Mouse (Mus musculus): Measurements from ENCODE around the gene Tenm4. TPM values are rescaled to one million over a fixed set of nuclear protein-coding genes. Genes with fewer than 3 reads are reported as not detected.

The Tenm4 gene
- polyA plus RNA-seq, 1 experiment from 2014 or later: 14.3 TPM

GRCm38 (mm10) chr7:96852781-96853180, 681.7 kb downstream of the Tenm4 start:
- 82% methylated on average over 2 of the region's 2 CpGs for WGBS
- Histone ChIP-seq H3K27ac (ENCODE audit: low read length) (no peak overlapping the region), H3K9ac (ENCODE audit: low read depth, low read length) (no peak overlapping the region), H3K4me3 (ENCODE audit: low read length) (no peak overlapping the region), H3K4me2 (ENCODE audit: low read depth, low read length) (no peak overlapping the region), H3K9me3 (ENCODE audit: control insufficient read depth, low read length) (no peaks in the 10 kb centered on the region), H3K27me3 (replicated peaks; ENCODE audit: control insufficient read depth, insufficient read depth, low read length) (no peaks in the 10 kb centered on the region), H3K36me3 (ENCODE audit: control insufficient read depth, insufficient read depth, low read length) (no peaks in the 10 kb centered on the region), H3K4me1 (ENCODE audit: control insufficient read depth, insufficient read depth, low read length) (no peaks in the 10 kb centered on the region)
- no peak for ATAC-seq

- no peak overlapping the region for H3K4me3 ChIP-seq (ENCODE audit: low read length)
- no peak overlapping the region for H3K9ac ChIP-seq (ENCODE audit: low read depth, low read length)
- no peak overlapping the region for H3K4me2 ChIP-seq (ENCODE audit: low read depth, low read length)
- WGBS: 88% methylated on average over 5 of the region's 5 CpGs
- no peak for ATAC-seq
- no peaks in the 10 kb centered on the region for H3K9me3 ChIP-seq (ENCODE audit: control insufficient read depth, low read length)
- no peak overlapping the region for H3K27ac ChIP-seq (ENCODE audit: low read length)
- no peaks in the 10 kb centered on the region for H3K36me3 ChIP-seq (ENCODE audit: control insufficient read depth, insufficient read depth, low read length)
- no peaks in the 10 kb centered on the region for H3K4me1 ChIP-seq (ENCODE audit: control insufficient read depth, insufficient read depth, low read length)
- H3K27me3 ChIP-seq (replicated peaks; ENCODE audit: control insufficient read depth, insufficient read depth, low read length): no peaks in the 10 kb centered on the region
Measured at GRCm38 (mm10) chr7:96855867-96856406, 684.9 kb downstream of the Tenm4 start.

- H3K36me3 ChIP-seq (ENCODE audit: control insufficient read depth, insufficient read depth, low read length): no peaks in the 10 kb centered on the region
- H3K27me3 ChIP-seq (replicated peaks; ENCODE audit: control insufficient read depth, insufficient read depth, low read length): no peaks in the 10 kb centered on the region
- no peak overlapping the region for H3K4me2 ChIP-seq (ENCODE audit: low read depth, low read length)
- no peaks in the 10 kb centered on the region for H3K9me3 ChIP-seq (ENCODE audit: control insufficient read depth, low read length)
- H3K27ac ChIP-seq (ENCODE audit: low read length): no peak overlapping the region
- no peak for ATAC-seq
- WGBS: 56% methylated on average over 4 of the region's 4 CpGs
- no peaks in the 10 kb centered on the region for H3K4me1 ChIP-seq (ENCODE audit: control insufficient read depth, insufficient read depth, low read length)
- no peak overlapping the region for H3K4me3 ChIP-seq (ENCODE audit: low read length)
- no peak overlapping the region for H3K9ac ChIP-seq (ENCODE audit: low read depth, low read length)
Measured at GRCm38 (mm10) chr7:96856518-96856917, 685.5 kb downstream of the Tenm4 start.

GRCm38 (mm10) chr7:96859077-96859476, 688.0 kb downstream of the Tenm4 start:
- no peak overlapping the region for H3K4me2 ChIP-seq (ENCODE audit: low read depth, low read length)
- H3K4me3 ChIP-seq (ENCODE audit: low read length): no peak overlapping the region
- no peak overlapping the region for H3K9ac ChIP-seq (ENCODE audit: low read depth, low read length)
- H3K9me3 ChIP-seq (ENCODE audit: control insufficient read depth, low read length): no peaks in the 10 kb centered on the region
- ATAC-seq: no peak
- no peak overlapping the region for H3K27ac ChIP-seq (ENCODE audit: low read length)
- 76% methylated on average over 2 of the region's 2 CpGs for WGBS
- H3K36me3 ChIP-seq (ENCODE audit: control insufficient read depth, insufficient read depth, low read length): no peaks in the 10 kb centered on the region
- H3K27me3 ChIP-seq (replicated peaks; ENCODE audit: control insufficient read depth, insufficient read depth, low read length): no peaks in the 10 kb centered on the region
- no peaks in the 10 kb centered on the region for H3K4me1 ChIP-seq (ENCODE audit: control insufficient read depth, insufficient read depth, low read length)

GRCm38 (mm10) chr7:96859684-96860083, 688.6 kb downstream of the Tenm4 start:
- H3K27ac ChIP-seq (ENCODE audit: low read length): no peak overlapping the region
- H3K9ac ChIP-seq (ENCODE audit: low read depth, low read length): no peak overlapping the region
- 77% methylated on average over 5 of the region's 5 CpGs for WGBS
- H3K4me3 ChIP-seq (ENCODE audit: low read length): no peak overlapping the region
- H3K4me2 ChIP-seq (ENCODE audit: low read depth, low read length): no peak overlapping the region
- H3K4me1 ChIP-seq (ENCODE audit: control insufficient read depth, insufficient read depth, low read length): no peaks in the 10 kb centered on the region
- H3K9me3 ChIP-seq (ENCODE audit: control insufficient read depth, low read length): no peaks in the 10 kb centered on the region
- no peaks in the 10 kb centered on the region for H3K27me3 ChIP-seq (replicated peaks; ENCODE audit: control insufficient read depth, insufficient read depth, low read length)
- ATAC-seq: no peak
- H3K36me3 ChIP-seq (ENCODE audit: control insufficient read depth, insufficient read depth, low read length): no peaks in the 10 kb centered on the region

- 49% methylated on average over 4 of the region's 4 CpGs for WGBS
Measured at GRCm38 (mm10) chr7:96860650-96861049, 689.6 kb downstream of the Tenm4 start.

GRCm38 (mm10) chr7:96864894-96865722, 694.1 kb downstream of the Tenm4 start:
- no peaks in the 10 kb centered on the region for H3K4me1 ChIP-seq (ENCODE audit: control insufficient read depth, insufficient read depth, low read length)
- 58% methylated on average over 7 of the region's 7 CpGs for WGBS
- no peak for ATAC-seq

More at GRCm38 (mm10) chr7:96860650-96861049, 689.6 kb downstream of the Tenm4 start:
- ATAC-seq: peak; percentile 62; the same call in 1 of the 2 replicates
- no peak overlapping the region for H3K4me2 ChIP-seq (ENCODE audit: low read depth, low read length)
- H3K9ac ChIP-seq (ENCODE audit: low read depth, low read length): no peak overlapping the region
- H3K27ac ChIP-seq (ENCODE audit: low read length): 0 out of 2 replicates have a peak overlapping the region, but pooled peaks have one; percentile 4
- no peaks in the 10 kb centered on the region for H3K27me3 ChIP-seq (replicated peaks; ENCODE audit: control insufficient read depth, insufficient read depth, low read length)
- no peak overlapping the region for H3K4me3 ChIP-seq (ENCODE audit: low read length)
- H3K4me1 ChIP-seq (ENCODE audit: control insufficient read depth, insufficient read depth, low read length): no peaks in the 10 kb centered on the region
- H3K9me3 ChIP-seq (ENCODE audit: control insufficient read depth, low read length): no peaks in the 10 kb centered on the region
- H3K36me3 ChIP-seq (ENCODE audit: control insufficient read depth, insufficient read depth, low read length): no peaks in the 10 kb centered on the region

GRCm38 (mm10) chr7:96869079-96869810, 698.2 kb downstream of the Tenm4 start:
- Histone ChIP-seq H3K27me3 (replicated peaks; ENCODE audit: control insufficient read depth, insufficient read depth, low read length) (no peaks in the 10 kb centered on the region), H3K4me1 (ENCODE audit: control insufficient read depth, insufficient read depth, low read length) (no peaks in the 10 kb centered on the region), H3K27ac (ENCODE audit: low read length) (no peak overlapping the region), H3K36me3 (ENCODE audit: control insufficient read depth, insufficient read depth, low read length) (no peaks in the 10 kb centered on the region), H3K4me2 (ENCODE audit: low read depth, low read length) (no peak overlapping the region), H3K9ac (ENCODE audit: low read depth, low read length) (no peak overlapping the region), H3K9me3 (ENCODE audit: control insufficient read depth, low read length) (no peaks in the 10 kb centered on the region), H3K4me3 (ENCODE audit: low read length) (no peak overlapping the region)
- no peak for ATAC-seq
- 69% methylated on average over 16 of the region's 16 CpGs for WGBS

More at GRCm38 (mm10) chr7:96864894-96865722, 694.1 kb downstream of the Tenm4 start:
- Histone ChIP-seq H3K27ac (ENCODE audit: low read length) (no peak overlapping the region), H3K27me3 (replicated peaks; ENCODE audit: control insufficient read depth, insufficient read depth, low read length) (no peaks in the 10 kb centered on the region), H3K36me3 (ENCODE audit: control insufficient read depth, insufficient read depth, low read length) (no peaks in the 10 kb centered on the region), H3K9me3 (ENCODE audit: control insufficient read depth, low read length) (no peaks in the 10 kb centered on the region), H3K4me2 (ENCODE audit: low read depth, low read length) (no peak overlapping the region), H3K4me3 (ENCODE audit: low read length) (no peak overlapping the region), H3K9ac (ENCODE audit: low read depth, low read length) (no peak overlapping the region)

- H3K36me3 ChIP-seq (ENCODE audit: control insufficient read depth, insufficient read depth, low read length): no peaks in the 10 kb centered on the region
- H3K9me3 ChIP-seq (ENCODE audit: control insufficient read depth, low read length): no peaks in the 10 kb centered on the region
- 74% methylated on average over 8 of the region's 8 CpGs for WGBS
- ATAC-seq: no peak
- H3K9ac ChIP-seq (ENCODE audit: low read depth, low read length): no peak overlapping the region
- no peak overlapping the region for H3K4me3 ChIP-seq (ENCODE audit: low read length)
- H3K27ac ChIP-seq (ENCODE audit: low read length): no peak overlapping the region
- H3K4me1 ChIP-seq (ENCODE audit: control insufficient read depth, insufficient read depth, low read length): no peaks in the 10 kb centered on the region
- H3K4me2 ChIP-seq (ENCODE audit: low read depth, low read length): no peak overlapping the region
- no peaks in the 10 kb centered on the region for H3K27me3 ChIP-seq (replicated peaks; ENCODE audit: control insufficient read depth, insufficient read depth, low read length)
Measured at GRCm38 (mm10) chr7:96870473-96870872, 699.4 kb downstream of the Tenm4 start.

Data from intestine, embryonic 16.5 days (tissue).